Mouse (Mus musculus): ENCODE results near the gene AW011738.

AW011738 gene

GRCm38 (mm10) chr4:156197131-156197828, 5.8 kb upstream of the AW011738 start, which contains the start of gene Agrn:
Gene Agrn (minus strand): TSS chr4:156197488.
- in situ Hi-C loops (cut with MboI; ENCODE audit: unreplicated experiment in 2 of 2) = no loop called here

GRCm38 (mm10) chr4:156197829-156198205, 5.3 kb upstream of the AW011738 start:
- in situ Hi-C loops (cut with MboI; ENCODE audit: unreplicated experiment in 2 of 2) = no loop called here

DNA sequence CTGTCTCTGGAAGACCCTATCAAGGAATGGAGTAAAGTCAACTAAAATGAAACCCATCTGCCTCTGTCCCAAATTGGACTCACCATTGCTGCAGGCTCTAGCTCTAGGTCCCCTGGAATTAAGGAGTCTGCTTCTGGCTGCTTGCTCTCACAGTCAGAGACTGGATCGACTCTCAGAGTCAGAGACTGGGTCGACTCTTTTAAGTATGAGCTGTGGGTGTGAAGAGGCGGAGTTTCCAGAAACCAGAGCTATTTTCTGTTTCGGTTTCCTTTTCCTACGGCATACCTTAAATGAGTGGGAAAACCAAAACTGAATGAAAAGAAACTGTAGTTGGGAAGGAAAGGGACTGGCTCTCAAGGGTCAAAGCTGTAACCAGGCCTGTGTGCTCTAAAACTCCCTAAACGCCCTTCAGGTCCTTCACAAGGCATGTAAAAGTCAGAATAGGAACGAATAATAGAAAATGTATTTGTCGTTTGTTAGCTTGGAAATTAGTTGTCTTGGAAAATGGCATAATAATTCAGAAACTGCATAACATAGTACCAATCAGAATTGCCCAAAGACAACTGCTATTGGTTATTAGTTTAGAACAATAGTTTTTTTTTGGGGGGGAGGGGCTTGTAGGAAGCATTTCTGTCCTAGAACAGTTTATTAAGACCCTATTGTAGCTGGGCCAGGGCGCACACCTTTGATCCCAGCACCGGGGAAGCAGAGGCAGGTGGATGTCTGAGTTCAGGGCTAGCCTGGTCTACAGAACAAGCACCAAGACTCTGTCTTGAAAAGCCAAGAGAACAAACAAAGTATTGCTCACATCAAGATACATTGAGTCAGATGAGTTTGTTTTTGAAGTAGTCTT, 2.3 kb upstream of the AW011738 start, which contains the start of gene Isg15:
Gene Isg15, minus strand, starts transcription at position 196 of the 853 bp plus-strand sequence.
- in situ Hi-C loops (cut with MboI; ENCODE audit: unreplicated experiment in 2 of 2) = no loop called here

DNA sequence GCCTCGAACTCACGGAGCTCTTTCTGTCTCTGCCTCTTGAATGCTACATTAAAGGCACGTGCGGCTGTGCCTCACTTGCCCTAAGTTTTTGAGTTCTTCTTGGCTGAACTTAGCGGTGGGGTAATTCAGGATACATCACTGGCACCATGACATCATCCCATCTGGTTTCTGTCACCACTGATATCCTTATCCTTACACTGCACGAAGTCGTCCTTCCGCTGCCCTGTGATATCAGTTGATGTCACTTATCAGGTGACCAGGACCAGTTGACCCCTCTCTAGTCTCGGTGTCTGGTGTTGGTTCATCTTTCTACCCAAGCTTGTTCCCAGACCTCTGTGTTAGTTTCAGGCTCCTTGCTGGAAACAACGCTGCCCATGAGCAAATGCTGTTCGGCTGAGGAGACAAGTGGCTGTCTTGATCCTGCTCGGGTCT, 626 bp upstream of the AW011738 start:
- in situ Hi-C loops (cut with MboI; ENCODE audit: unreplicated experiment in 2 of 2) = no loop called here

GRCm38 (mm10) chr4:156203413-156204131, 468 bp downstream of the AW011738 start:
- in situ Hi-C loops (cut with MboI; ENCODE audit: unreplicated experiment in 2 of 2) = no loop called here

- in situ Hi-C loops (cut with MboI; ENCODE audit: unreplicated experiment in 2 of 2) = no loop called here
These were observed 5.8 kb downstream of the AW011738 start for GRCm38 (mm10) chr4:156208872-156209271.

DNA sequence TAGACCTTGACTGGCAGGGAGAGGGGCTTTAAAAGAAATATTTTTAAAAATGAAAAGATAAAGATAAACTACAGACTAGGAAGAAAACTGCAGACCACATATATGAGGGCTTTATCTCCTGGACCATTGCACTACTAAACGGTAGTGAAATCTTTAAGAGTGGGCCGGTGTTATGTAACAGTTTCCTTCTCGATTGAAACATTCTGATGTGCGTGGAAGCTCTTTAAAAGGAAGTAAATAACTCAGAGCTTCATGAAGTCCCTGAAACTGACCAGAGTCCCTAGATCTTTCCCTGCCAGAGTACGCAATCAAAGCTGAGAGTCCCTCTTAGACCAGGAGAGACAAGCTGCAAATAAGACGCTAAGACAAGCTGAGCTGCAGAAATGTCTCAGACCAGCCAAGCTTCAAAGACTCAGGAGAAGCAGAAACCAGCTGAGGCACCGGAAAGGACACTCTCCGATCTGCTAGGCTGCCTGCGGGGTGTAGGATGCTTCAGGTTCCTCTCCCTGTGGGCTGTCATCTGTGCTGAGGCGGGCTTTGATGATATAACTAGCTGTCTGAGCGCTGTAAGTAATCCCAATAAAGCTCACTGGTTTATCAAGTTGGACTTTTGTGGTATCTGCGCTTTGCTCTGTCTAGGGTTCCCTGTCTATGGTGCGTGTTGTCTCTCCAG, 7.0 kb downstream of the AW011738 start:
- in situ Hi-C loops (cut with MboI; ENCODE audit: unreplicated experiment in 2 of 2) = no loop called here

DNA sequence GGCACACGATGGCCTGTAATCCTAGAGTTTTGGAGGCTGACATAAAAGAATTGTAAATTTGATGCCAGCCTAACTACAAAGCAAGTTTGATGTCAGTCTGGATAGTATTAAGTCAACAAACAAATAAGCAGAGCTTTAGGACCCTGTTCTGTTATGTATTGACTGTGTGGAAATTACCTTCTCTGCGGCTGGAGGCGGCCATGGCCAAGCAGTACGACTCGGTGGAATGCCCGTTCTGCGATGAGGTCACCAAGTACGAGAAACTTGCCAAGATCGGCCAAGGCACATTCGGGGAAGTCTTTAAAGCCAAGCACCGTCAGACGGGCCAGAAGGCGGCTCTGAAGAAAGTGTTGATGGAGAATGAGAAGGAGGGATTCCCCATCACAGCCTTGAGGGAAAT, 10.0 kb downstream of the AW011738 start:
- in situ Hi-C loops (cut with MboI; ENCODE audit: unreplicated experiment in 2 of 2) = no loop called here

GRCm38 (mm10) chr4:156215649-156216048, 12.5 kb downstream of the AW011738 start, which contains the start of gene Perm1:
Gene Perm1 (plus strand): TSS chr4:156215868.
- in situ Hi-C loops (cut with MboI; ENCODE audit: unreplicated experiment in 2 of 2) = no loop called here

GRCm38 (mm10) chr4:156216196-156216595, 13.1 kb downstream of the AW011738 start:
- in situ Hi-C loops (cut with MboI; ENCODE audit: unreplicated experiment in 2 of 2) = no loop called here

DNA sequence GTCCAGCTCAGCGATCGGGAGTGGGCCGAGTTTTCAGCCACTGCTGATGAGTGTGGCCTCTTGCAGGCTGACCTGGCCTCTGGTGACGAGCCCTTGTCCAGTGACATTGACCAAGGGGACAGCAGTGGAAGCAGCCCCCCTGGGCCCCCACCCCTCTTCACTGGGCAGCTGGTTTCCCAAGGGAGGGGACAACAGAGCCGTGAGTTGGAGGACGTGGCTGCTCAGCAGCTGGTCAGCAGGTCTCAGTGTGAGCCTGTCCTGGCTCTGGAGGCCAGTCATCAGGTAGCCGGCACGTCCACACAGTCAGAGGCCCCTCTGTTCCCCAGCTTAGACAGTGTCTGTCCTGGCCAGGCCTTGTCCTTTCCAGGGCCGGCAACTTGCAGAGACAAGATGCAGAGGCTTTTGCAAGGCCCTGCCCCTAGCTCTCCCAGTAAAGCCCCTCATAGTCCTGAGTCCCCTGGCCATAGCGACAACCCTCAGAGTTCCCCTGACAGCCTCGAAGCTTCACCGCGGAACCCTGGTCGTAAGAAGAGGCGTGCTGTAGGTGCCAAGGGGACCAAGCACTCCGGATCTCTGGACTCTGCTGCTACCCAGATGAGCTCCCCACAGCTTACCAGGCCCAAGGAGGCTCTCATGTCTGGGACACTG, 14.0 kb downstream of the AW011738 start:
- in situ Hi-C loops (cut with MboI; ENCODE audit: unreplicated experiment in 2 of 2) = no loop called here

DNA sequence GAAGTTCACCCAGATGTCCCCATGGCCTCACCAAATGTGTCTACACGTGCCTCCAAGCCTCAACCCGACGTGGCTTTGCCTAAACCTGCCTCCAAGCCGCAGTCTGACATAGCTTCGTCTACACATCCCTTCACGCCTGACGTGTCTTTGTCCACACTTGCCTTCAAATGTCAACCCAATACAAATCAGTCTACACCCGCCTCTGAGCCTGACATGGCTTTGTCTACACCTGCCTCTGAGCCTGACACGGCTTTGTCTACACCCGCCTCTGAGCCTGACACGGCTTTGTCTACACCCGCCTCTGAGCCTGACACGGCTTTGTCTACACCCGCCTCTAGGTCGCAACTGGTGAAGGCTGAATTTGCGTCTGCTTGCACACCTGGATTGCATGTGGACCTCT, 14.7 kb downstream of the AW011738 start:
- in situ Hi-C loops (cut with MboI; ENCODE audit: unreplicated experiment in 2 of 2) = no loop called here

DNA sequence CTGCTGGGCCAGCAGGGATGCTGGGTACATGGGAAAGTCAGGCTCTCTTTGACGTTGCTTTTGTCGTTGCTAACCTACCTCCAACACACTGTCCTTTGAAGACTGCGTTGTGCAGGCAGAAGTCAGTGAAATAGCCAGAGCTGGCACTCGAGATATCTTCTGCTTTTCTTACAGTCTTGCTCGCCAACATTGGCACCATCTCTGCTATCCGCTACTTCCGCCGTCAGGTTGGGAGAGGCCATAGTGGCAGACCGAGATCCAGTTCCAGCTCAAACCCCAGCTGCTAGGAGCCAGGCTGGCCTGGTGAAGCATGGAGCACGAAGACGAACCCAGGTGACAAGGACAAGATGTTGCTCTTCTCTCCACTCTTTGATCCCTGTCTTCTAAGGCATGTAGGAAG, 16.8 kb downstream of the AW011738 start:
- in situ Hi-C loops (cut with MboI; ENCODE audit: unreplicated experiment in 2 of 2) = no loop called here

GRCm38 (mm10) chr4:156224276-156224675, 21.2 kb downstream of the AW011738 start:
- in situ Hi-C loops (cut with MboI; ENCODE audit: unreplicated experiment in 2 of 2) = no loop called here

GRCm38 (mm10) chr4:156227752-156228392, 24.8 kb downstream of the AW011738 start:
- in situ Hi-C loops (cut with MboI; ENCODE audit: unreplicated experiment in 2 of 2) = no loop called here

DNA sequence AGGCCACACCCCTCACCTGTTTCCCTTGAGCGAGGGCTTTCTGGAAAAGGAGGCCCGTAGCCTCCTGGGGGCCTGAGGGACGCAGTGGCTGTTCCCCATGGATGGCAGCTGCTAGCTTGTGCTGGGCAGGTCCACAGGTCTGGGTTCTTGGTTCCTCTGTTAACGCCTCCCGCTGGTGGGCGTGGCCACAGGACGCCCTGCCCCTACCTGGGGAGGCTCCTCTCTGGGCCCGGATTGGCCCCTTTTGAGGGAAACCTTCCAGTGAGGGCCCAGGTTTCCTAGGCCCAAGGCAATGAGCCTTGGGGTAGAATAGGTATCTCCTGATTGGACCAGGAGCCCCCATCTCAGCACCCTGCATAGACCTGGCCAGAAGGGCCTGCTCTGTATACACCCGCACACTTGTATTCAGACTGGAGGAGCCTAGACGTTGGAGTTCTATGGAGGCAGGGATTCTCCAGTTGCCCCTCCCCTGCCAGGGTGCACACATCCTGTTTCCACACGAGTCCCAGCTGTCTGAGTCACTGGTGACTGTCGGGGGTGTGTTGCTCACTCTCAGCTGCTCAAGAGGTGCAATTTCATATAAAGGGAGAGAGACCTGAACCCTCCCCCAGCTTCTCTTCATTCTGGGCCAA, 25.4 kb downstream of the AW011738 start:
- in situ Hi-C loops (cut with MboI; ENCODE audit: unreplicated experiment in 2 of 2) = no loop called here

DNA sequence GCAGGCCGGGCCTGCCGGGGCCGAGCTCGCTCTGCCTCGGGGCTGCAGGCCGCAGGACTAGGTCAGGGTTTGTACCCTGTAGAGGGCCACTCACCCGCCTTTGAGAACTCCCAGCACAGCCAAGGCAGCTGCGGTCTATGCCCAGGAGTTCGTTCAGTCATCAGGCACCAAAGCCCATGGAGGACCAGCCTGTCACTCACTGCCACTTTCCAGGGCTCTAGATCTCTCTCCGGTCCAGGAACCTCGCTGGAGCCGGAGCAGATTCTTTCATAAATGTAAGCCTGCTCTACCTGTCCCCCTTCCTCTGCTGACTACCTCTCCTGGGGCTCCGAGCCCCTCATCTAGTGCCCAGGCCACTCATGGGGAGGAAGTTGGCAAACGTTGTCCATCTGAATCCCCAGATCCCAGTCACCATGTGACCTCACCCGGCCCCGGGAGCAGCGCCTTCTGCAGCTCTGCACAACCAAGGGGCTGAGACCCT, 31.0 kb downstream of the AW011738 start:
- in situ Hi-C loops (cut with MboI; ENCODE audit: unreplicated experiment in 2 of 2) = no loop called here

- in situ Hi-C loops (cut with MboI; ENCODE audit: unreplicated experiment in 2 of 2) = no loop called here
These were observed 31.7 kb downstream of the AW011738 start, which contains the start of gene Plekhn1 for GRCm38 (mm10) chr4:156234701-156235213. Gene Plekhn1 (minus strand): TSS chr4:156234857.

GRCm38 (mm10) chr4:156235360-156235770, 32.3 kb downstream of the AW011738 start:
- in situ Hi-C loops (cut with MboI; ENCODE audit: unreplicated experiment in 2 of 2) = no loop called here

All from v-Abl transformed pro-B cells (cell line).